Mouse (Mus musculus): ENCODE measurements around the gene Plekha5. TPM values are rescaled to one million over a fixed set of nuclear protein-coding genes. Genes with fewer than 3 reads are reported as not detected.

Plekha5 gene
- total and polyA plus RNA-seq, 3 experiments = 0.55 TPM; not detected in 2

- DNase-seq (ENCODE audit: low spot score) = no peak
- H3K27me3 ChIP-seq (ENCODE audit: insufficient read depth, low read length) = no peaks in the 10 kb centered on the region
- no peak overlapping the region for H3K4me3 ChIP-seq (ENCODE audit: low read depth, low read length)
- no peaks in the 10 kb centered on the region for H3K4me1 ChIP-seq (ENCODE audit: insufficient read depth, low read depth, low read length)
- TF ChIP-seq GATA1 (IDR thresholded peaks at IDR 0.05; ENCODE audit: borderline replicate concordance, low read length) (no peak), POLR2AphosphoS5 (IDR thresholded peaks at IDR 0.05; ENCODE audit: insufficient replicate concordance, low read depth, low read length) (no peak), GATA2 (IDR thresholded peaks at IDR 0.05; ENCODE audit: borderline replicate concordance, low read depth, low read length) (no peak), CTCF (IDR thresholded peaks at IDR 0.05; ENCODE audit: low read depth, low read length) (no peak), TAL1 (conservative IDR thresholded peaks at IDR 0.05; ENCODE audit: low read depth, low read length) (no peak)
- no peaks in the 10 kb centered on the region for H3K36me3 ChIP-seq (replicated peaks)
- peaks cover 38% of the 10 kb centered on the region for H3K9me3 ChIP-seq (replicated peaks)
- no peak for ATAC-seq (ENCODE audit: extremely low read depth, insufficient number of reproducible peaks, low FRiP score, poor library complexity, severe bottlenecking)
These were observed 78.0 kb downstream of the Plekha5 start for GRCm38 (mm10) chr6:140501841-140502240.

GRCm38 (mm10) chr6:140504796-140505195, 80.9 kb downstream of the Plekha5 start:
- Histone ChIP-seq H3K4me1 (ENCODE audit: insufficient read depth, low read depth, low read length) (no peaks in the 10 kb centered on the region), H3K9me3 (replicated peaks) (peaks cover 53% of the 10 kb centered on the region), H3K4me3 (ENCODE audit: low read depth, low read length) (no peak overlapping the region), H3K27me3 (ENCODE audit: insufficient read depth, low read length) (no peaks in the 10 kb centered on the region), H3K36me3 (replicated peaks) (no peaks in the 10 kb centered on the region)
- DNase-seq (ENCODE audit: low spot score) = no peak
- ATAC-seq (ENCODE audit: extremely low read depth, insufficient number of reproducible peaks, low FRiP score, poor library complexity, severe bottlenecking) = no peak
- TF ChIP-seq TAL1 (conservative IDR thresholded peaks at IDR 0.05; ENCODE audit: low read depth, low read length) = no peak
- no peak for TF ChIP-seq GATA1 (IDR thresholded peaks at IDR 0.05; ENCODE audit: borderline replicate concordance, low read length)
- TF ChIP-seq POLR2AphosphoS5 (IDR thresholded peaks at IDR 0.05; ENCODE audit: insufficient replicate concordance, low read depth, low read length) = no peak
- TF ChIP-seq CTCF (IDR thresholded peaks at IDR 0.05; ENCODE audit: low read depth, low read length) = no peak

GRCm38 (mm10) chr6:140507605-140508004, 83.8 kb downstream of the Plekha5 start:
- Histone ChIP-seq H3K9me3 (replicated peaks) (peaks cover 54% of the 10 kb centered on the region), H3K4me1 (ENCODE audit: insufficient read depth, low read depth, low read length) (no peaks in the 10 kb centered on the region), H3K4me3 (ENCODE audit: low read depth, low read length) (no peak overlapping the region), H3K36me3 (replicated peaks) (no peaks in the 10 kb centered on the region), H3K27me3 (ENCODE audit: insufficient read depth, low read length) (no peaks in the 10 kb centered on the region)
- TF ChIP-seq GATA1 (IDR thresholded peaks at IDR 0.05; ENCODE audit: borderline replicate concordance, low read length) (no peak), CTCF (IDR thresholded peaks at IDR 0.05; ENCODE audit: low read depth, low read length) (no peak), POLR2AphosphoS5 (IDR thresholded peaks at IDR 0.05; ENCODE audit: insufficient replicate concordance, low read depth, low read length) (no peak), GATA2 (IDR thresholded peaks at IDR 0.05; ENCODE audit: borderline replicate concordance, low read depth, low read length) (no peak), TAL1 (conservative IDR thresholded peaks at IDR 0.05; ENCODE audit: low read depth, low read length) (no peak)
- DNase-seq (ENCODE audit: low spot score) = no peak
- no peak for ATAC-seq (ENCODE audit: extremely low read depth, insufficient number of reproducible peaks, low FRiP score, poor library complexity, severe bottlenecking)

GRCm38 (mm10) chr6:140508475-140509150, 84.8 kb downstream of the Plekha5 start:
- Histone ChIP-seq H3K4me1 (ENCODE audit: insufficient read depth, low read depth, low read length) (no peaks in the 10 kb centered on the region), H3K27me3 (ENCODE audit: insufficient read depth, low read length) (no peaks in the 10 kb centered on the region)

GRCm38 (mm10) chr6:140509151-140509530, 85.3 kb downstream of the Plekha5 start:
- Histone ChIP-seq H3K9me3 (replicated peaks) (peaks cover 57% of the 10 kb centered on the region), H3K4me1 (ENCODE audit: insufficient read depth, low read depth, low read length) (no peaks in the 10 kb centered on the region), H3K4me3 (ENCODE audit: low read depth, low read length) (no peak overlapping the region), H3K36me3 (replicated peaks) (no peaks in the 10 kb centered on the region), H3K27me3 (ENCODE audit: insufficient read depth, low read length) (no peaks in the 10 kb centered on the region)
- ATAC-seq (ENCODE audit: extremely low read depth, insufficient number of reproducible peaks, low FRiP score, poor library complexity, severe bottlenecking) (no peak), DNase-seq (ENCODE audit: low spot score) (no peak)
- TF ChIP-seq GATA2 (IDR thresholded peaks at IDR 0.05; ENCODE audit: borderline replicate concordance, low read depth, low read length) (no peak), CTCF (IDR thresholded peaks at IDR 0.05; ENCODE audit: low read depth, low read length) (no peak), TAL1 (conservative IDR thresholded peaks at IDR 0.05; ENCODE audit: low read depth, low read length) (no peak), GATA1 (IDR thresholded peaks at IDR 0.05; ENCODE audit: borderline replicate concordance, low read length) (no peak), POLR2AphosphoS5 (IDR thresholded peaks at IDR 0.05; ENCODE audit: insufficient replicate concordance, low read depth, low read length) (no peak)

More at GRCm38 (mm10) chr6:140508475-140509150, 84.8 kb downstream of the Plekha5 start:
- DNase-seq (ENCODE audit: low spot score) (no peak), ATAC-seq (ENCODE audit: extremely low read depth, insufficient number of reproducible peaks, low FRiP score, poor library complexity, severe bottlenecking) (no peak; the same call in 1 of the 2 replicates)
- Histone ChIP-seq H3K36me3 (replicated peaks) (no peaks in the 10 kb centered on the region), H3K9me3 (replicated peaks) (peaks cover 57% of the 10 kb centered on the region), H3K4me3 (ENCODE audit: low read depth, low read length) (no peak overlapping the region)
- no peak for TF ChIP-seq GATA1 (IDR thresholded peaks at IDR 0.05; ENCODE audit: borderline replicate concordance, low read length)
- TF ChIP-seq GATA2 (IDR thresholded peaks at IDR 0.05; ENCODE audit: borderline replicate concordance, low read depth, low read length) = no peak
- no peak for TF ChIP-seq POLR2AphosphoS5 (IDR thresholded peaks at IDR 0.05; ENCODE audit: insufficient replicate concordance, low read depth, low read length)
- TF ChIP-seq CTCF (IDR thresholded peaks at IDR 0.05; ENCODE audit: low read depth, low read length) = no peak
- no peak for TF ChIP-seq TAL1 (conservative IDR thresholded peaks at IDR 0.05; ENCODE audit: low read depth, low read length)

- no peaks in the 10 kb centered on the region for H3K4me1 ChIP-seq (ENCODE audit: insufficient read depth, low read depth, low read length)
- H3K9me3 ChIP-seq (replicated peaks) = peaks cover 48% of the 10 kb centered on the region
- H3K4me3 ChIP-seq (ENCODE audit: low read depth, low read length) = no peak overlapping the region
- DNase-seq (ENCODE audit: low spot score) (no peak), ATAC-seq (ENCODE audit: extremely low read depth, insufficient number of reproducible peaks, low FRiP score, poor library complexity, severe bottlenecking) (no peak)
- H3K36me3 ChIP-seq (replicated peaks) = no peaks in the 10 kb centered on the region
- TF ChIP-seq GATA1 (IDR thresholded peaks at IDR 0.05; ENCODE audit: borderline replicate concordance, low read length) = no peak
- TF ChIP-seq TAL1 (conservative IDR thresholded peaks at IDR 0.05; ENCODE audit: low read depth, low read length) = no peak
- no peak for TF ChIP-seq GATA2 (IDR thresholded peaks at IDR 0.05; ENCODE audit: borderline replicate concordance, low read depth, low read length)
- no peak for TF ChIP-seq CTCF (IDR thresholded peaks at IDR 0.05; ENCODE audit: low read depth, low read length)
- TF ChIP-seq POLR2AphosphoS5 (IDR thresholded peaks at IDR 0.05; ENCODE audit: insufficient replicate concordance, low read depth, low read length) = no peak
- H3K27me3 ChIP-seq (ENCODE audit: insufficient read depth, low read length) = no peaks in the 10 kb centered on the region
These were observed 88.2 kb downstream of the Plekha5 start for GRCm38 (mm10) chr6:140512016-140512415.

All from G1E (cell line).